Mouse (Mus musculus): Measurements from ENCODE around the gene Eif2b3.

Gene Eif2b3

DNA sequence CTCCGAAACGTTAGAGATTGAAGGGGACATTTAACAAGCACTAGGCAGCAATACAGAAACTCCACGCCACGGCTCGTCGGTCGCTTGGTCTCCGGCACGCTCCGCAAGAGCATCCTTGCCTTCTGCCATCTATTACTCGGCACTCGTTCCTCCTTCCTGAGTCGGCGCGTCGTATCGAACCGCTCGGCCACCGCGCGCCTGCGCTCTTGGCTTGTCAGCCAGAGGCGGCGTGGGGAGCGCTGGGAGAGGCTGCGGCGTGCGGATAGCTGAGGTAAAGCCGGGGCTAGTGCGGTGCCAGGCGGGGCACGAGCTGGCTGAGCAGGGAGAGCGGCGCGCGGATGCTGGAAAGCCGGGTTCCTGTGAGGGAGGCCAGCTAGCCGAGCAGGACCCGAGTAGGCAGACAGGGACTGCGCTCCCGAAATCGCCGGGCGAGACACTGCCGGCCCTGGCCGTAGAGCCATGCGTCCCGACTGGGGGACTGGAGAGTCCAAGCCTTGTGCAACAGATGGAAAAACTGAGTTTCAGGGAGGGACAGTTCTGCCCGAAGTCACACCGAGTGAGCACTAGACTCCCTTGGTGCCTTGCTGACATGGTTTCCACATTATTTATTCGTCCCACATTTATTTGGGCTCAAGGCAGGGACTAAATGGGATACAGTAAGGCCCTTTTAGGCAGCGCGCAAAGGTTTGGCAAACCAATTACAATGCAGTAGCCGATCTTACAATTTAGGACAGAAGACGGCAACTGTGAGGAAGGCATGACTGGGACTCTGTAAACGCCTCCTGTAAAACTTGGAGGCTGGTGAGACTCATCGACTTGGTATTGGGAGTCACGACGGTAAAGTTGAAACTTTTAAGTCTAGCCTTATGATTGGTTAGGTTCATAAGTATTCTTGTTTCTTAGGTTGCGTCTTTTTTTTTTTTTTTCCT lies at the start of gene Eif2b3:
Eif2b3 (plus strand) TSS at position 197 of the 929 bp plus-strand sequence.
- peak; percentile 94 for DNase-seq (ENCODE audit: low read depth, low spot score)

- peak; percentile 26 for DNase-seq (ENCODE audit: low read depth, low spot score)
Observed at GRCm38 (mm10) chr4:116976503-116976902, 42.7 kb upstream of the Eif2b3 start.

GRCm38 (mm10) chr4:116985681-116986080 lies 33.5 kb upstream of the Eif2b3 start:
- no peak for DNase-seq (ENCODE audit: low read depth, low spot score)

- peak; percentile 50 for DNase-seq (ENCODE audit: low read depth, low spot score)
Observed at GRCm38 (mm10) chr4:116986400-116987121, 32.6 kb upstream of the Eif2b3 start.

DNA sequence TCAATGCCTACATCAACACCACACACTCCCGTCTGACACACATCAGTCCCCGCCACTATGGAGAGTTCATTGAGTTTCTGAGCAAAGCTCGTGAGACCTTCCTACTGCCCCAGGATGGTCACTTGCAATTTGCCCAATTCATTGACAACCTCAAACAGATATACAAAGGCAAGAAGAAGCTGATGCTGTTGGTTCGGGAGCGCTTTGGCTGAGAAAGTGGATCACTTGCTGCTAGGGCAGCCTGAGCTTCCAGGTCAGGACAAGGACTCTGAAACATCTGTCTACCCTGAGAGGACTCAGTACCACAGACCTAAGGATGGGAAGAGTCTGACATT lies 32.1 kb upstream of the Eif2b3 start:
- no peak for DNase-seq (ENCODE audit: low read depth, low spot score)

- DNase-seq (ENCODE audit: low read depth, low spot score) = no peak
Observed at GRCm38 (mm10) chr4:116989731-116990130, 29.5 kb upstream of the Eif2b3 start.

DNA sequence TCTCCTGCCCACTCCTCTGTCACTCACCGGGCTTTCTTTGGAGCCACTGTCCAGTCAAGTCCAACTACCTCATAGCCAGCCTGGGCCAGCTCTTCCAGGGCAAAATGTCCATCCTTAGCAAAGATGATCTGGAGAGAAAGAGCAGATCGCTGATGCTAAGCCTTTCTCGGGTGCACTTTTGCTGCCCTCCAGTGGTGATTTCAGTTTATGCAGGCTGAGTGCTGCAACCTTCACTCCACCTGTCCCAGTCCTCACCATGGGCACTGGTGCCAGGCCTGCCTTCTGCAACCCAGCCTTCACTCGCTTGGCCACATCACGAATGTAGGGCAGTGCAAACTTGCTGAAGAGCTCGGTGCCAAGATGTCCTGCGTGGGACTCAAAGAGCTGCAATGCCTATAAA lies 27.8 kb upstream of the Eif2b3 start:
- peak; percentile 80 for DNase-seq (ENCODE audit: low read depth, low spot score)

- DNase-seq (ENCODE audit: low read depth, low spot score) = peak; percentile 96
Observed at GRCm38 (mm10) chr4:116993672-116994621, 25.3 kb upstream of the Eif2b3 start, which contains the start of gene Urod. Gene Urod (minus strand): TSS chr4:116994413.

DNA sequence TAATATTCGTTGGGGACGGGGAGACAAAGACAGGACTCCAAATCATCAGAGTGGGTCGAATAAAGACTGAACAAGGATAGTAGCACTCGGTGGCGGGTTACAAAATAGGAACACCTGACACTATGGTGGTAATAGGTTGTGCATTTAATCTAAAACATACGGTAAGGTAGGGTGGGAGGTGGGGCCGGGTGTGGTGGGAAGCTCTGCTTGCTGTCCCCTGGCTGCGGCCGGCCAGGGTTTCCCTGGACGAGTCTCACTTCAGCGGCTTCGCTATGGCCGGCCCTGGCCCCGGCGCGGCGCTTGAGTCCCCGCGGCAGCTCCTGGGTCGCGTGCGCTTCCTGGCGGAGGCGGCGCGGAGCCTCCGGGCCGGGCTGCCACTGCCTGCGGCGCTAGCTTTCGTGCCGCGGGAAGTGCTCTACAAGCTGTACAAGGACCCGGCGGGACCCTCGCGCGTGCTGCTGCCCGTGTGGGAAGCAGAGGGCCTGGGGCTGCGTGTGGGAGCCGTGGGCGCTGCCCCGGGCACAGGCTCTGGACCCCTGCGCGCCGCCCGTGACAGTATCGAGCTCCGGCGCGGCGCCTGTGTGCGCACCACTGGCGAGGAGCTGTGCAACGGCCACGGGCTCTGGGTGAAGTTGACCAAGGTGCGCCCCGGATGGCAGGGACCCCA lies 23.9 kb upstream of the Eif2b3 start, which contains the start of gene Hectd3:
Hectd3 (plus strand) TSS at position 187 of the 667 bp plus-strand sequence.
- DNase-seq (ENCODE audit: low read depth, low spot score) = peak; percentile 88

GRCm38 (mm10) chr4:116995798-116996135 lies 23.4 kb upstream of the Eif2b3 start:
- peak; percentile 84 for DNase-seq (ENCODE audit: low read depth, low spot score)

DNA sequence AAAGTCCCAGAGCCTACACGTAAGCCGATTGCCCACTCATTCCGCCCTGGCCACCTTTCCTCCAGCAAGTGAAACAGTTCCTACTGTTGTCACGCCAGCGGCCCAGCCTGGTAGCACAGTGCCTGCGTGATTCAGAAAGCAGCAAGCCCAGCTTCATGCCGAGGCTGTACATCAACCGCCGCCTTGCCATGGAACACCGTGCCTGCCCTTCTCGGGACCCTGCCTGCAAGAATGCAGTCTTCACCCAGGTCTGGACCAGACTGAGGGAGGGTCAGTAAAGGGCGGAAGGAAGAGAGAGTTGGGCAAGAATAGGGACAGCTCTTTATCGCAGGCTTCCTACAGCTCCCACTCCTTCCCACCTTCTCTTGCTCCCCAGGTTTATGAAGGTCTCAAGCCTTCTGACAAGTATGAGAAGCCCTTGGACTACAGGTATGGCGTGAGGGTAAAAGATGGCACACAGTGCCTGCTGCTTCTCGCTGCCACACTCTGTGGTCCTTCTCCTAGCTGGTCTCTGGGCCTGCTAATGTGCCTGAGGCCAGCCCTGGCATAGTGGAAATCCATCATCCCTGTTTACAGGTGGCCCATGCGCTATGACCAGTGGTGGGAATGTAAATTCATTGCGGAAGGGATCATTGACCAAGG lies 19.6 kb upstream of the Eif2b3 start:
- DNase-seq (ENCODE audit: low read depth, low spot score) = no peak

- no peak for DNase-seq (ENCODE audit: low read depth, low spot score)
Observed at GRCm38 (mm10) chr4:117001957-117002356, 17.2 kb upstream of the Eif2b3 start.

DNA sequence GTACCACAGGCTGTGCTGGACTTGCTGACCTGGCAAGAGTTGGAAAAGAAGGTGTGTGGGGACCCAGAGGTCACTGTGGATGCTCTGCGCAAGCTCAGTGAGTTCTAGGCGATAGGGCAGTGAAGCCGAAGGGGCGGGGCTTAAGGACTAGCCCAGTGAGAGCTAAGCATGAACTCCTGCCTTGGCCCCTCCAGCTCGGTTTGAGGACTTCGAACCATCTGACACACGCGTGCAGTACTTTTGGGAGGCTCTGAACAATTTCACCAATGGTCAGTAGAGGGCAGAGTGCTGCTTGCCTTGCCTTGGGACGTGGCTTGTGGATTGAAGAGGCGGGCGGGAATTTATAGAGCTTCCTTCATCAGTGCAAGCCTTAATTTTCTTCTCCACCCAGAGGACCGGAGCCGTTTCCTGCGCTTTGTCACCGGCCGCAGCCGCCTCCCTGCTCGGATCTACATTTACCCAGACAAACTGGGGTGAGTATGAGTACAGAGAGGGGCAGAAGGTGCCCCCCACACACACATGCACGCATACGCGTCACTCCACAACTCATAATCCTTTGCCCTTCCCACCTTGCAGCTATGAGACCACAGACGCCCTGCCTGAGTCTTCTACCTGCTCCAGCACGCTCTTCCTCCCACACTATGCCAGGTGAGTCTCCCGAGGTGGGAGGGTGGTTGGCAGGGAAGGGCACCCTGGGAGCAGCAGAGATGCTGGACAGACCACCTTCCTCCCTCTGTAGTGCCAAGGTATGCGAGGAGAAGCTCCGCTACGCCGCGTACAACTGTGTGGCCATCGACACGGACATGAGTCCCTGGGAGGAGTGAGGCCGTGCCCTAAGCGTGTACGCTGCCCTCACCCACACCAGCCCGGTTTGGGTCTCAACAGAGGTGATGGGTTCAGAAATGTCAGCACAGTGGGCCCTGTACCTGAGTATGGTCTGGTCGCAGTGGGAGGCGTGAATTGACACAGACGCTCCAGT lies 16.4 kb upstream of the Eif2b3 start:
- DNase-seq (ENCODE audit: low read depth, low spot score) = peak; percentile 54

- DNase-seq (ENCODE audit: low read depth, low spot score) = no peak
Observed at GRCm38 (mm10) chr4:117004649-117005048, 14.6 kb upstream of the Eif2b3 start.

DNA sequence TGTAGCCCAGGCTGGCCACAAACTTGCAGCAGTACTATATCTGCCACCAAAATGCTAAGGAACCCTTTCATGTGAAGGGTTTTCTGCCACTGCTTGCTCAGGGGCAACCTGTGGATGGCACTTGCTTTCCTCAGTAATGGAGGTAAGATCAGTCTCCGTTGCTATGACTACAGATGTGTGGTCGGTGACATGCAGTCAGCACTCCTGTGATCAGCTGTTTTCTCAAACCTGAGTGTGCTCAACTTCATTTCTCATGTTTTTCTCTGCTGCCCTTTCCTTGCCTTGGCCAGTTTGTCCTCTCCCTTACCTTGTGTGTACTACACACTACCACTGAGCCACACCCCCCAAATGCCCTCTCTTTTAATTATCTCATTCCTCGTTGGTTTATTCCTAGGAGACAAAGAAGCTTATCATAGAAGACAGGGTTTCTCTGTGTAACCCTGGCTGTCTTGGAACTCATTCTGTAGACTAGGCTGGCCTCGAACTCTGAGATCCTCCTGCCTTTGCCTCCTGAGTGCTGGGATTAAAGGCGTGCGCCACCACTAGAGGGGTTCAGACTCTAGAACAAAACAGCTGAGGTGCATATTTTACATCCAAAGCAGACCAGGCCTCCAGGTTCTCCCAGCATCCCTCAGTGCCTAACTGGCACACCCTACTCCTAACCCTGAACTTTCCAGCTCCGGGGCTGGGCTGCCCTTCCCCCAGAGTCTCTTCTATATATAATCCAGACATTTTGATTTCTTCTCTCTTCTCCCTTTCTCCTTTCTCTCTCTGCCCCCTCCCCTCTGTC lies 13.4 kb upstream of the Eif2b3 start:
- no peak for DNase-seq (ENCODE audit: low read depth, low spot score)

- no peak for DNase-seq (ENCODE audit: low read depth, low spot score)
Observed at GRCm38 (mm10) chr4:117007058-117007457, 12.1 kb upstream of the Eif2b3 start.

DNA sequence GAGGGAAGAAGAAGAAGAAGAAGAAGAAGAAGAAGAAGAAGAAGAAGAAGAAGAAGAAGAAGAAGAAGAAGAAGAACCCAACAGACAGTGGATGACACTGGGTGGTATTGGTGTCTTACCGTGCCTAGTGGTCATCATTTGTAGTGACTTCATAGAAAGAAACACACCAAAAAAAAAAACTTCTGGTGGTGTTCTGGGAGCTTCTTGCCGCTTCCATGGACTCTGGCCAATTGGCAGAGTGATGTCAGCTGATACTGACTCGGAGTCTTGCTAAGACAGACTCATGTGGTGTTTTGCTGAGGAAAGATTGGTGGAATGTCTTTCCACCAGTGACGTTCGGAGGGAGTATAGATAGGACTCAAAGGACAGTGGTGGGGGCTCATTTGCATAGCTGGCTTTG lies 9.0 kb upstream of the Eif2b3 start:
- no peak for DNase-seq (ENCODE audit: low read depth, low spot score)

GRCm38 (mm10) chr4:117013596-117013995 lies 5.6 kb upstream of the Eif2b3 start:
- DNase-seq (ENCODE audit: low read depth, low spot score) = no peak

All from A20 (cell line).